Mouse (Mus musculus) olfactory bulb, adult 2 months (tissue): ENCODE results near the gene Adamtsl1.

ENCODE experiments used
- CTCF ChIP-seq: fragments of 200-500 bp; IDR thresholded peaks from 2 replicates; pipeline ENCODE4 v1.5.1; 2012; ENCODE audit warnings: low read depth, mild to moderate bottlenecking, low read length, moderate library complexity; ENCODE audit not compliant: insufficient read depth
- POLR2A ChIP-seq: fragments of 200-500 bp; IDR thresholded peaks from 2 replicates; pipeline ENCODE4 v1.6.1; 2012; ENCODE audit warnings: mild to moderate bottlenecking, low read depth, low read length, moderate library complexity; ENCODE audit not compliant: insufficient read depth

- TF ChIP-seq POLR2A = no peak
- no peak for TF ChIP-seq CTCF
Observed at GRCm38 (mm10) chr4:85585426-85585825, 71.5 kb downstream of the Adamtsl1 start.
